ENCODE assay signal across 28 mouse cellular contexts in the genomic region with DNA sequence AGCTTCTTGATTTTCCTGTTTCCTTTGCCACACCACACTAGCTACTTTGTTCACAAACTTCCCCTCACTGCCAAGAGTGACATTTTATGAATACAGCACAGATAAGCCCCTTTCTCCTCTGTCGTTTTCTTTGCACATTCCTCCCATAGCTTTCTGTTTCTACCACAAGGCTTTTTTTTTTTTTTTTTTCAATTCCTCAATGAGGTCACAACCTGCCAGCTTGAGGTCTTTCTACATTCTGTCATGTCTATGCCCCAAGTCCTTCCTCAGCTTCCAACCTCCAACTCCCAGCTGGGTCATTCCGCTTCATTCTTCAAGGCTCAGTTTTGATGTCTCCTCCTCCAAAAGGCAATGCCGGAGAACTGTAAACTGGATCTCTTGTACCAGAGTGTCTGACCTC.
DNase-seq lines count a peak whose midpoint lies in the region; ATAC-seq and TF ChIP-seq lines count a peak whose summit lies in the region.
"Had no signal": no experiment of that assay in that cellular context is flagged by ENCODE, and none has a peak within 500 bp of the region (broad histone marks: within the 10 kb centered on the region; RNA-seq: fewer than 3 reads in every experiment).

No protein-coding gene starts in this region.

- no peak overlapping the region; the same call in 1 of the 2 replicates for H3K4me2 ChIP-seq in heart, embryonic 11.5 days
- no peak overlapping the region for H3K4me2 ChIP-seq in hindbrain, embryonic 11.5 days (replicated peaks; ENCODE audit: low read depth, low read length)
- H3K4me2 ChIP-seq: embryonic facial prominence, embryonic 13.5 days; heart, embryonic 15.5 days; hindbrain, embryonic 15.5 days; liver, embryonic 13.5 days had no signal

- WGBS in heart, embryonic 11.5 days (ENCODE audit: insufficient replicate concordance) = 28% methylated on average over 3 of the region's 3 CpGs
- 25% methylated on average over 3 of the region's 3 CpGs for WGBS in hindbrain, embryonic 10.5 days
- 36% methylated on average over 3 of the region's 3 CpGs for WGBS in hindbrain, embryonic 11.5 days
- WGBS in thymus, adult 2 months = 68% methylated on average over 3 of the region's 3 CpGs

- H3K9ac ChIP-seq in heart, embryonic 11.5 days (ENCODE audit: low read depth, low read length) = no peak overlapping the region
- no peak overlapping the region for H3K9ac ChIP-seq in hindbrain, embryonic 11.5 days (ENCODE audit: low read depth, low read length)
- no peak overlapping the region for H3K9ac ChIP-seq in ES-E14 (ENCODE audit: insufficient read depth, low read depth, low read length, poor library complexity, severe bottlenecking)
- H3K9ac ChIP-seq: embryonic facial prominence, embryonic 13.5 days; forebrain, postnatal 0 days; heart, embryonic 15.5 days; hindbrain, embryonic 15.5 days; liver, embryonic 13.5 days had no signal

- no peak for TF ChIP-seq POLR2A in thymus, adult 2 months (IDR thresholded peaks at IDR 0.05; ENCODE audit: control insufficient read depth, extremely low read depth, insufficient read depth, low read length, poor library complexity)

- ATAC-seq in heart, embryonic 11.5 days (replicated peaks; ENCODE audit: insufficient number of reproducible peaks, low FRiP score, low TSS enrichment) = no peak
- ATAC-seq in hindbrain, embryonic 11.5 days (ENCODE audit: low FRiP score) = no peak
- ATAC-seq: forebrain, postnatal 0 days; inflammation-experienced regulatory T-cells, adult 6 months; midbrain, embryonic 16.5 days had no signal

- in situ Hi-C loops in ES-E14 (cut with MboI; ENCODE audit: low sequenced_read_pairs in 2 of 2, unreplicated experiment in 2 of 2) = no loop called here

- no peak for TF ChIP-seq CTCF in thymus, adult 2 months (IDR thresholded peaks at IDR 0.05; ENCODE audit: borderline replicate concordance, control insufficient read depth, extremely low read depth, insufficient read depth, low read length, poor library complexity)

- peaks cover 8% of the 10 kb centered on the region; the same call in 1 of the 2 replicates for H3K4me1 ChIP-seq in heart, embryonic 11.5 days (ENCODE audit: control insufficient read depth, insufficient read depth, low read length)
- H3K4me1 ChIP-seq in hindbrain, embryonic 10.5 days (replicated peaks) = peaks cover 10% of the 10 kb centered on the region; the same call in 1 of the 2 replicates
- no peaks in the 10 kb centered on the region for H3K4me1 ChIP-seq in hindbrain, embryonic 11.5 days (replicated peaks; ENCODE audit: control insufficient read depth, insufficient read depth, low read length)
- no peaks in the 10 kb centered on the region for H3K4me1 ChIP-seq in ES-E14 (ENCODE audit: control insufficient read depth in 2 of 2, insufficient read depth in 2 of 2, low read length in 2 of 2, poor library complexity in 1 of 2)
- no peaks in the 10 kb centered on the region for H3K4me1 ChIP-seq in thymus, adult 2 months (replicated peaks; ENCODE audit: control insufficient read depth, insufficient read depth, low read length)
- H3K4me1 ChIP-seq: embryonic facial prominence, embryonic 13.5 days; forebrain, embryonic 10.5 days; hindbrain, embryonic 15.5 days; liver, embryonic 13.5 days had no signal

- no peaks in the 10 kb centered on the region for H3K9me3 ChIP-seq in heart, embryonic 11.5 days (replicated peaks; ENCODE audit: control insufficient read depth, low read length)
- no peaks in the 10 kb centered on the region for H3K9me3 ChIP-seq in hindbrain, embryonic 10.5 days
- H3K9me3 ChIP-seq in hindbrain, embryonic 11.5 days (ENCODE audit: control insufficient read depth, low read length) = no peaks in the 10 kb centered on the region
- no peaks in the 10 kb centered on the region for H3K9me3 ChIP-seq in ES-E14 (ENCODE audit: control insufficient read depth, insufficient read depth, low read depth, low read length)
- H3K9me3 ChIP-seq: embryonic facial prominence, embryonic 13.5 days; forebrain, embryonic 10.5 days; heart, embryonic 15.5 days; hindbrain, embryonic 15.5 days; liver, embryonic 13.5 days; midbrain, embryonic 10.5 days had no signal

- no peaks in the 10 kb centered on the region for H3K27me3 ChIP-seq in heart, embryonic 11.5 days (ENCODE audit: control insufficient read depth, insufficient read depth, low read length)
- no peaks in the 10 kb centered on the region for H3K27me3 ChIP-seq in hindbrain, embryonic 10.5 days (ENCODE audit: insufficient read depth, poor library complexity, severe bottlenecking)
- H3K27me3 ChIP-seq in hindbrain, embryonic 11.5 days (ENCODE audit: control insufficient read depth, insufficient read depth, low read length) = no peaks in the 10 kb centered on the region
- H3K27me3 ChIP-seq in thymus, adult 2 months (ENCODE audit: control insufficient read depth, insufficient read depth, low read length) = no peaks in the 10 kb centered on the region
- H3K27me3 ChIP-seq: embryonic facial prominence, embryonic 13.5 days; heart, embryonic 15.5 days; hindbrain, embryonic 15.5 days; liver, embryonic 13.5 days had no signal

- no peak for DNase-seq in heart, adult 9 months (ENCODE audit: low spot score in 2 of 2)
- no peak for DNase-seq in hindbrain, embryonic 10.5 days (ENCODE audit: low spot score)
- DNase-seq in hindbrain, embryonic 11.5 days (ENCODE audit: low spot score) = no peak
- DNase-seq in ES-E14 (ENCODE audit: low read depth, low spot score) = no peak
- DNase-seq in embryo, embryonic 11 days = peak; percentile 13
- DNase-seq in right cerebral cortex, adult 18-20 months = no peak
- DNase-seq in thymus, adult 2 months = no peak
- DNase-seq: adrenal gland, adult 2 months; adrenal gland, postnatal 36 days; cerebellum, adult 18-20 months; cerebellum, postnatal 10 days; forebrain, postnatal 0 days; heart, postnatal 4 days; kidney, adult 2 months; kidney, postnatal 36 days; left cerebral cortex, postnatal 4 days; liver, embryonic 13.5 days; lung, adult 18-20 months; lung, postnatal 14 days; spleen, adult 18-20 months had no signal

- no peaks in the 10 kb centered on the region for H3K36me3 ChIP-seq in heart, embryonic 11.5 days (ENCODE audit: control insufficient read depth, insufficient read depth, low read length)
- no peaks in the 10 kb centered on the region for H3K36me3 ChIP-seq in hindbrain, embryonic 10.5 days
- H3K36me3 ChIP-seq in hindbrain, embryonic 11.5 days (ENCODE audit: control insufficient read depth, insufficient read depth, low read length) = no peaks in the 10 kb centered on the region
- H3K36me3 ChIP-seq in ES-E14 (ENCODE audit: control insufficient read depth, insufficient read depth, low read length, poor library complexity, severe bottlenecking) = no peaks in the 10 kb centered on the region
- no peaks in the 10 kb centered on the region for H3K36me3 ChIP-seq in thymus, adult 2 months (ENCODE audit: control insufficient read depth, insufficient read depth, low read length)
- H3K36me3 ChIP-seq: embryonic facial prominence, embryonic 13.5 days; forebrain, embryonic 10.5 days; heart, embryonic 15.5 days; hindbrain, embryonic 15.5 days; liver, embryonic 13.5 days; midbrain, embryonic 10.5 days had no signal

- H3K27ac ChIP-seq in heart, embryonic 11.5 days (ENCODE audit: low read depth, low read length) = 0 out of 2 replicates have a peak overlapping the region, but pooled peaks have one; percentile 3
- H3K27ac ChIP-seq in hindbrain, embryonic 10.5 days = 0 out of 2 replicates have a peak overlapping the region, but pooled peaks have one; percentile 5
- H3K27ac ChIP-seq in hindbrain, embryonic 11.5 days (ENCODE audit: low read depth, low read length) = no peak overlapping the region
- H3K27ac ChIP-seq in ES-E14 (ENCODE audit: insufficient read depth, low read depth, low read length, poor library complexity, severe bottlenecking) = no peak overlapping the region
- no peak overlapping the region for H3K27ac ChIP-seq in thymus, adult 2 months (ENCODE audit: control insufficient read depth, insufficient read depth, low read length)
- H3K27ac ChIP-seq: embryonic facial prominence, embryonic 13.5 days; forebrain, embryonic 10.5 days; heart, embryonic 15.5 days; hindbrain, embryonic 15.5 days; liver, embryonic 13.5 days; midbrain, embryonic 10.5 days had no signal

- H3K4me3 ChIP-seq in heart, embryonic 11.5 days (ENCODE audit: low read depth, low read length) = no peak overlapping the region
- no peak overlapping the region for H3K4me3 ChIP-seq in hindbrain, embryonic 10.5 days
- H3K4me3 ChIP-seq in hindbrain, embryonic 11.5 days (ENCODE audit: low read depth, low read length) = no peak overlapping the region
- no peak overlapping the region for H3K4me3 ChIP-seq in ES-E14 (ENCODE audit: insufficient read depth in 1 of 2, low read depth in 1 of 2, low read length in 2 of 2, poor library complexity in 1 of 2, severe bottlenecking in 1 of 2)
- H3K4me3 ChIP-seq in thymus, adult 2 months (ENCODE audit: control insufficient read depth, insufficient read depth, low read length) = no peak overlapping the region
- H3K4me3 ChIP-seq: embryonic facial prominence, embryonic 13.5 days; forebrain, embryonic 10.5 days; heart, embryonic 15.5 days; hindbrain, embryonic 15.5 days; liver, embryonic 13.5 days; midbrain, embryonic 10.5 days had no signal

TF ChIP-seq in ES-E14, 5 proteins besides CTCF, POLR2A, EP300 and RAD21:
- peak; percentile 41; the same call in 1 of the 2 replicates for TF ChIP-seq ZNF384 (IDR thresholded peaks at IDR 0.05; ENCODE audit: low read depth, low read length)
- TF ChIP-seq CHD2 (IDR thresholded peaks at IDR 0.05; ENCODE audit: low read depth, low read length) = no peak

Comparison
In these comparisons a context has a peak if more than half of its experiments do, and no peak if none do; other contexts are left out.
1. H3K27ac ChIP-seq: peak in heart, embryonic 11.5 days (single experiment) and hindbrain, embryonic 10.5 days (single experiment); none in hindbrain, embryonic 11.5 days (single experiment), ES-E14 (single experiment) and thymus, adult 2 months (single experiment).